Mouse (Mus musculus) megakaryocyte progenitor cell, adult 5-6 weeks (primary cell): ENCODE results near the gene Gm136. TPM values are rescaled to one million over a fixed set of nuclear protein-coding genes. Genes with fewer than 3 reads are reported as not detected.

Experiments used
- ATAC-seq: replicated peaks from 2 replicates; pipeline ENCODE4 v1.8.0; 2016; ENCODE audit warnings: mild to moderate bottlenecking, moderate TSS enrichment, inconsistent platforms; ENCODE audit not compliant: poor library complexity
- total RNA-seq, 2 experiments: library from RNA; stranded (forward) in 1 of 2; stranded (reverse) in 1 of 2; fragments of 157-497, 149-512 nt in 1 of 2; fragments of 200-1000 nt in 1 of 2; gene quantifications; 2 replicates each; pipeline versions ENCODE4 v1.2.3 to v1.2.4; 2015 to 2017

Gene Gm136
- total RNA-seq, 2 experiments from 2014 or later: not detected

DNA sequence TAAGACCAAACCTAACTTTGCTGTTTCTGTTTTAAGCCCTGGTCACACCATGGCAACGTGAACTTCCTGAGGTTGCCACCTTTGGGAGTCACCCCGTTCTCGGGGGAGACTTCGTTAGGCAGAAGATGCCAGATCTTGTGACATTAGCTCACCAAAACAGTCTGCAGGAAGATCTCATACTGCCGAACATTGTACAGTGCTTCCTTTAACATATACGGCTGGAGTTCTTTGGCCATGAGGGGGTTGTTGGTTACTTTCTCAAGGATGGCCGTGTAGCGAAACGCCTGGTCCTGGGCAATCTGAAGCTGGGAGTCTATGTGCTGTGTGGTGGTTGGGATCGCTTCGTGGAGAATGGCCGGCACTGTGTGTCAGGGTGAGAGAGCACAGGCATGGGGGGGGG is 36.6 kb downstream of the Gm136 start:
- ATAC-seq: no peak

DNA sequence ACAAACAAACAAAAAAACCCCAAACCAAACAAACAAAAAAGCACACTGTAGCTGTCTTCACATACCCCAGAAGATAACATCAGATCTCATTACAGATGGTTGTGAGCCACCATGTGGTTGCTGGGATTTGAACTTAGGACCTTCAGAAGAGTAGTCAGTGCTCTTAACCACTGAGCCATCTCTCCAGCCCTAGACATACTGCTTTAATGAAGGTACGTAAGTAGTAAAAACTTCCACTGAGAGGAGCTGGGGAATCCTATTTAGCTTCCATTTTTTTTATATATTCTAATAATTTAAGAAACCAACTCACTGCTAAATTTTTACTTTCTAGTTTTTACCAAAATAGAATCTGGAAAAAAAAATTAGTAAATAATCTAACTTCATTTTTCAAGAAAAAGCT is 41.0 kb downstream of the Gm136 start:
- ATAC-seq: no peak

DNA sequence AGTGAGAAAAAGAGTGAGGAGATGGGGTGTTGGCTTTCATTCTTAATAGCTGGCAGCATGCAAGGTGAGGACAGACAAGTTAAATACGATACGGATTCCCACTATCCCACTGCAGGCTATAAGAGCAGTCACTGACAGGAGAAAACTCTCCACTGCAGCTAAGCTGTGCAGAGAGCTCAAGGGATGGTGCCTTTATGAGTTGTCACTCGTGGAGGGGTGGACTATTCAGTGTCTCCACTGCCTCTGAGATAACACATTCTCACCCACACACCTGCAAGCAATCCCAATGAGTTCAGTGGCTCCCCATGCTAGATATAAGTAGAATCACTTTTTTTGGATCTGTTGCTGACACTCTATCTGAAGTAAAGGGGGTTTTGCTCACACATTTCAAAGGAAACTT is 47.9 kb downstream of the Gm136 start:
- no peak for ATAC-seq

DNA sequence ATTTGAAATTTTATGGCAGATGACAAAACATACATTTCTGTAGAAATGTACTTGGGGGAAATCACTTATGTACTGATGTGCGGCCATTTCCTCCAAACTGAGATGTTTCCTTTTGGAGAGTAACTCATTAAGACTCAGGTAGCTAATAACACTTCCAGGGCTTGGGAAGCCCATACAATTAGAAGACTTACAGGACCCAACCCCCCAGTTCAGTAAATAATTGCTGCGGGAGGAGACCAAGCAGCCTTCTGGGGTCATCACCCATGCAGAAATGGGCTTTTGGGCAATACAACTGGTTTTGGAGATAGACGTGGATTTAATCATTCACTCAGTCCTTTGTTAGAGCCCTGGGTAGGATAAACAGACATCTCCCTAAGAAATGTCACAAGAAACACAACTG is 48.8 kb downstream of the Gm136 start:
- ATAC-seq: no peak

DNA sequence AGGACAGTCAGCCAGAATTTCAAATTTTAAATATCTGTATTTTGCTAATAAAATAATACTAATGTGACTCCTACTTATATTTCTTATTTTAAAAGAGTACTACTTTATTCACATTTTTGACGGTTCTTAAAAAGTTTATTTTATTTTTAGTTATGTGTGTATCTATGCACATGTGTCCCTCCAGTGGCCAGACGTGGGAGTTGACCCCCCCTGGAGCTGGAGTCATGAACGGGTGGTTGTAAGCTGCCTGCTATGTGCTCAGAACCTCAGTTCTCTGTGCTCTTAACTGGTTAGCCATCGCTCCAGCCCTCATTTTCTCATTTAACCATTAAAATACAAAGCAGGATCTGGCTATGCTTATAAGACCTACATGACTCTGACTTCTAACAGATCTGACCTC is 53.0 kb downstream of the Gm136 start:
- 0 out of 2 replicates have a peak, but pooled peaks have one; percentile 41 for ATAC-seq

DNA sequence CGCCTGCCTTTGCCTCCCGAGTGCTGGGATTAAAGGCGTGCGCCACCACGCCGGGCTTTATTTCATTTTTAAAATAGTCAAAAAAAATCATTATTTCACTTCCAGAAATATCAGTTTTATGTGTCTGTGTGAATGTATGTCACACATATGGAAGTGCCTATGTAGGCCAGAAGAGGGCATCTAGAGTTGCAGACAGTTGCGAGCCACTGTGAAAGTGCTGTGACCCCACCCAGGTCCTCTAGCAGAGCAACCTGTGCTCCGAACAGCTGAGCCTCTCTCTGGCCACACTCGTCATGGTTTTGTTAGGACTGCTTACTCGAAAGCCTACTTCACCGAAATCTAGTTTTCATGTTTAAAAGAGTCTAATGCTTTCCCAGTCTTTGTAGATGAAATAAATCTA is 53.8 kb downstream of the Gm136 start:
- ATAC-seq: no peak

DNA sequence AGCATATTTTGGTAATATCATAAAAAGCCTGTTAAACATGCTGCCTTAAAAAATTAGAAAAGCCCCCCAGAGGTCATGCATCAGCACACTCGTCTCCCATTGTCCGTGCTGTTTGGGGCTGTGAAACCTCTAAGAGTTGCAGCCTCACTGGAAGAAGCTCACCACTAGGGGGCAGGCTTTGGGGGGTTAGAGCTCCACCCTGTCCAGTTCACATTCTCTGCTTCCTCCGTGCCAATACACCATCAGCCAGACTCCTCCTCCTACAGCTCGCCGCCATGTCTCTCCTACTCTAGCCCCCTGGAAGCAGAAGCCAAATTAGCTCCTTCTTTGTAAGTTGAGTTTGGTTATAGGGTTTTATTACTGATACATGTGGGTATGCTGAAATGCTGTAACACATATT is 54.5 kb downstream of the Gm136 start:
- ATAC-seq: peak; percentile 93

Other genes starting within 250 kb of the Gm136 start
- gene Akirin2, start 205.3 kb downstream of the Gm136 start, total RNA-seq (2015): 48.9 and 56.4 TPM in 2 replicates
- gene Akirin2, start 205.3 kb downstream of the Gm136 start, total RNA-seq (2017): 43.6 and 45.2 TPM in 2 replicates
- gene Orc3, start 141.3 kb downstream of the Gm136 start, total RNA-seq (2015): 160 TPM in 2 replicates
- gene Orc3, start 141.3 kb downstream of the Gm136 start, total RNA-seq (2017): 112 and 121 TPM in 2 replicates
- gene Rars2, start 141.3 kb downstream of the Gm136 start, total RNA-seq (2015): 39.8 and 40.4 TPM in 2 replicates
- 42.6 and 60.1 TPM in 2 replicates for gene Rars2, start 141.3 kb downstream of the Gm136 start, total RNA-seq (2017)
- 24.3 and 26.6 TPM in 2 replicates for gene Slc35a1, start 68.8 kb downstream of the Gm136 start, total RNA-seq (2015)
- 25.8 and 26.8 TPM in 2 replicates for gene Slc35a1, start 68.8 kb downstream of the Gm136 start, total RNA-seq (2017)
- gene Cfap206, start 26.1 kb downstream of the Gm136 start, total RNA-seq (2015): not detected in 2 replicates
- gene Cfap206, start 26.1 kb downstream of the Gm136 start, total RNA-seq (2017): not detected in 2 replicates
- 21.0 and 32.8 TPM in 2 replicates for gene Smim8, start 22.2 kb upstream of the Gm136 start, total RNA-seq (2015)
- 15.6 and 17.4 TPM in 2 replicates for gene Smim8, start 22.2 kb upstream of the Gm136 start, total RNA-seq (2017)
- gene Zfp292, start 126.7 kb upstream of the Gm136 start, total RNA-seq (2015): 26.6 and 32.5 TPM in 2 replicates
- 21.5 and 31.3 TPM in 2 replicates for gene Zfp292, start 126.7 kb upstream of the Gm136 start, total RNA-seq (2017)
- not detected in 2 replicates for gene Cga, start 137.5 kb upstream of the Gm136 start, total RNA-seq (2015)
- not detected in 2 replicates for gene Cga, start 137.5 kb upstream of the Gm136 start, total RNA-seq (2017)